Comparison of ENCODE assay signal across 22 mouse cellular contexts in the genomic region with DNA sequence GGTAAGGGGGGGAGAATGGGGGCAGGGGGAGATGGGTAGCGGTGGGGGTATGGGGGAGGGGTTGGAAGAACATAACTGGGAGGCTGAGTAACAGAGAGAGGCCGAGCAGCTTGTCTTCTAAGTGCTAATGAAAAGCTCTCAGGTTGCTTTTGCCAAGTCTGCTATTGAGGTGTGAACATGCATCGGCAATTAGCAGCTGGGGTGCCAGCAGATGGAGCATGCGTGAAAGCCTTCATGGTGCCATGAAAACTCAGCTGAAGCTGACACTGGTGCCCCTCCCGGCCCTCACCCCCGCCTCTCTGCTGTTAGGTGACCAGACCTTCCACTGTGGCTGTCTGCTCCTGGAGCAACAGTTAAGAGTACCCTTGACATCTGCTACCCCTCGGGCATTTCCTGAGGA. TPM values are rescaled to one million over a fixed set of nuclear protein-coding genes. Genes with fewer than 3 reads are reported as not detected.
DNase-seq lines count a peak whose midpoint lies in the region; ATAC-seq and TF ChIP-seq lines count a peak whose summit lies in the region.
"Had no signal": no experiment of that assay in that cellular context is flagged by ENCODE, and none has a peak within 500 bp of the region (broad histone marks: within the 10 kb centered on the region; RNA-seq: fewer than 3 reads in every experiment).

No protein-coding gene starts in this region.

- peak; percentile 34; the same call in 1 of the 2 replicates for ATAC-seq in frontal cortex, adult (ENCODE audit: low TSS enrichment)
- ATAC-seq in midbrain, embryonic 14.5 days (ENCODE audit: low FRiP score, low TSS enrichment), result no peak
- peak; percentile 72 for ATAC-seq in forebrain, postnatal 0 days
- ATAC-seq: hindbrain, embryonic 16.5 days; liver, postnatal 0 days had no signal

- H3K36me3 ChIP-seq in midbrain, embryonic 14.5 days (ENCODE audit: control insufficient read depth, insufficient read depth, low read length), result no peaks in the 10 kb centered on the region
- no peaks in the 10 kb centered on the region for H3K36me3 ChIP-seq in midbrain, embryonic 10.5 days
- no peaks in the 10 kb centered on the region for H3K36me3 ChIP-seq in forebrain, postnatal 0 days (ENCODE audit: insufficient read depth)
- H3K36me3 ChIP-seq in embryonic facial prominence, embryonic 10.5 days (replicated peaks), result no peaks in the 10 kb centered on the region
- H3K36me3 ChIP-seq: heart, embryonic 13.5 days had no signal

- peak; percentile 36; the same call in 1 of the 2 replicates for TF ChIP-seq CTCF in forebrain, postnatal 0 days (IDR thresholded peaks at IDR 0.05; ENCODE audit: low read depth)

- H3K9me3 ChIP-seq in midbrain, embryonic 14.5 days (ENCODE audit: control insufficient read depth, low read length), result no peaks in the 10 kb centered on the region
- H3K9me3 ChIP-seq in midbrain, embryonic 10.5 days (replicated peaks), result no peaks in the 10 kb centered on the region
- no peaks in the 10 kb centered on the region for H3K9me3 ChIP-seq in forebrain, postnatal 0 days (ENCODE audit: low read length)
- no peaks in the 10 kb centered on the region for H3K9me3 ChIP-seq in embryonic facial prominence, embryonic 10.5 days
- H3K9me3 ChIP-seq: heart, embryonic 13.5 days had no signal

- no peaks in the 10 kb centered on the region for H3K27me3 ChIP-seq in midbrain, embryonic 14.5 days (ENCODE audit: control insufficient read depth, insufficient read depth, low read length)
- H3K27me3 ChIP-seq in midbrain, embryonic 10.5 days (ENCODE audit: low read depth, poor library complexity, severe bottlenecking), result peaks cover 8% of the 10 kb centered on the region
- H3K27me3 ChIP-seq in forebrain, postnatal 0 days (ENCODE audit: insufficient read depth, low read length), result no peaks in the 10 kb centered on the region
- no peaks in the 10 kb centered on the region; the same call in 1 of the 2 replicates for H3K27me3 ChIP-seq in embryonic facial prominence, embryonic 10.5 days (replicated peaks; ENCODE audit: low read depth, poor library complexity, severe bottlenecking)

- no peak overlapping the region for H3K9ac ChIP-seq in midbrain, embryonic 14.5 days (replicated peaks; ENCODE audit: low read length)
- no peak overlapping the region for H3K9ac ChIP-seq in forebrain, postnatal 0 days
- H3K9ac ChIP-seq: heart, embryonic 13.5 days; liver, postnatal 0 days had no signal

- 82% methylated on average over 7 of the region's 7 CpGs for WGBS in midbrain, embryonic 14.5 days
- WGBS in midbrain, embryonic 10.5 days, result 65% methylated on average over 7 of the region's 7 CpGs
- 29% methylated on average over 7 of the region's 7 CpGs for WGBS in forebrain, postnatal 0 days
- WGBS in embryonic facial prominence, embryonic 10.5 days, result 72% methylated on average over 7 of the region's 7 CpGs

- no peaks in the 10 kb centered on the region for H3K4me1 ChIP-seq in midbrain, embryonic 14.5 days (ENCODE audit: control insufficient read depth, insufficient read depth, low read length)
- H3K4me1 ChIP-seq in midbrain, embryonic 10.5 days, result peaks cover 8% of the 10 kb centered on the region
- peaks cover 3% of the 10 kb centered on the region; the same call in 1 of the 2 replicates for H3K4me1 ChIP-seq in forebrain, postnatal 0 days (ENCODE audit: insufficient read depth)
- peaks cover 13% of the 10 kb centered on the region for H3K4me1 ChIP-seq in embryonic facial prominence, embryonic 10.5 days
- H3K4me1 ChIP-seq: heart, embryonic 13.5 days had no signal

- no peak overlapping the region for H3K4me3 ChIP-seq in midbrain, embryonic 14.5 days (replicated peaks; ENCODE audit: low read depth, low read length)
- no peak overlapping the region for H3K4me3 ChIP-seq in midbrain, embryonic 10.5 days
- H3K4me3 ChIP-seq in forebrain, postnatal 0 days (ENCODE audit: low read depth, low read length), result no peak overlapping the region
- H3K4me3 ChIP-seq in embryonic facial prominence, embryonic 10.5 days, result no peak overlapping the region
- H3K4me3 ChIP-seq: heart, embryonic 13.5 days had no signal

- no peak for DNase-seq in frontal cortex, postnatal 25 days (ENCODE audit: low spot score in 2 of 2)
- DNase-seq in midbrain, embryonic 14.5 days, result peak; percentile 27
- no peak for DNase-seq in midbrain, embryonic 10.5 days (ENCODE audit: low spot score)
- peak; percentile 88 for DNase-seq in forebrain, postnatal 0 days
- peak; percentile 51 for DNase-seq in telencephalon, adult 2 months (ENCODE audit: low read depth, low spot score)
- no peak for DNase-seq in gastrocnemius, postnatal 36 days
- DNase-seq in embryonic facial prominence, embryonic 10.5 days (ENCODE audit: low spot score), result no peak
- DNase-seq: adrenal gland, postnatal 10 days; cerebellum, adult 9-10 months; heart, postnatal 36 days; kidney, adult 18-20 months; kidney, postnatal 10 days; liver; liver, postnatal 0 days; lung, postnatal 14 days; retina, postnatal 1 day; thymus, postnatal 36 days had no signal

- intact Hi-C loops in gastrocnemius, postnatal 36 days (cut with DNase I), result no loop called here

- H3K27ac ChIP-seq in midbrain, embryonic 14.5 days (replicated peaks; ENCODE audit: low read depth, low read length), result no peak overlapping the region
- no peak overlapping the region for H3K27ac ChIP-seq in midbrain, embryonic 10.5 days (replicated peaks)
- peak overlapping the region; percentile 50 for H3K27ac ChIP-seq in forebrain, postnatal 0 days (ENCODE audit: low read depth, low read length)
- no peak overlapping the region for H3K27ac ChIP-seq in embryonic facial prominence, embryonic 10.5 days (replicated peaks)
- H3K27ac ChIP-seq: heart, embryonic 13.5 days; stomach, postnatal 0 days had no signal

- no peak overlapping the region for H3K4me2 ChIP-seq in midbrain, embryonic 14.5 days (ENCODE audit: low read length)
- no peak overlapping the region for H3K4me2 ChIP-seq in forebrain, postnatal 0 days (ENCODE audit: low read depth)
- H3K4me2 ChIP-seq: heart, embryonic 13.5 days had no signal

RNA-seq across cellular contexts. Expression of a gene that starts 23.4 kb away (rescaled TPM):
- polyA plus RNA-seq in midbrain, embryonic 14.5 days (2014; fragmentation: Nextera tagmentation; extraction: Ambion mirVana), result 10.3 and 10.8 TPM in 2 replicates
- 6.9 and 7.0 TPM in 2 replicates for polyA plus RNA-seq in midbrain, embryonic 10.5 days (2016; fragmentation: Nextera tagmentation; extraction: Ambion mirVana)
- 23.1 and 23.6 TPM in 2 replicates for total RNA-seq in forebrain, postnatal 0 days (2014; rRNA removed)
- 8.6 and 9.9 TPM in 2 replicates for polyA plus RNA-seq in forebrain, postnatal 0 days (2015; fragmentation: Nextera tagmentation; extraction: Ambion mirVana)
- 1 to 10 TPM; 3.5 to 3.8 TPM for total RNA-seq in gastrocnemius, postnatal 36 days (2021)
- 6.4 and 6.6 TPM in 2 replicates for polyA plus RNA-seq in embryonic facial prominence, embryonic 10.5 days (2016; fragmentation: Nextera tagmentation; extraction: Ambion mirVana)

RNA-seq across cellular contexts. Expression of a gene that starts 23.4 kb away (rescaled TPM):
- polyA plus RNA-seq in midbrain, embryonic 14.5 days (2014; fragmentation: Nextera tagmentation; extraction: Ambion mirVana), result 61.1 and 75.4 TPM in 2 replicates
- polyA plus RNA-seq in midbrain, embryonic 10.5 days (2016; fragmentation: Nextera tagmentation; extraction: Ambion mirVana), result 86.0 and 88.9 TPM in 2 replicates
- 13.4 and 21.4 TPM in 2 replicates for total RNA-seq in forebrain, postnatal 0 days (2014; rRNA removed)
- 94.5 and 112 TPM in 2 replicates for polyA plus RNA-seq in forebrain, postnatal 0 days (2015; fragmentation: Nextera tagmentation; extraction: Ambion mirVana)
- total RNA-seq in gastrocnemius, postnatal 36 days (2021), result 10 to 100 TPM; 59.0 to 77.3 TPM
- 71.5 and 72.5 TPM in 2 replicates for polyA plus RNA-seq in embryonic facial prominence, embryonic 10.5 days (2016; fragmentation: Nextera tagmentation; extraction: Ambion mirVana)

RNA-seq across cellular contexts. Expression of a gene that starts 23.7 kb away (rescaled TPM):
- polyA plus RNA-seq in midbrain, embryonic 14.5 days (2014; fragmentation: Nextera tagmentation; extraction: Ambion mirVana), result 35.8 and 35.9 TPM in 2 replicates
- polyA plus RNA-seq in midbrain, embryonic 10.5 days (2016; fragmentation: Nextera tagmentation; extraction: Ambion mirVana), result 17.2 and 18.1 TPM in 2 replicates
- 42.9 and 47.9 TPM in 2 replicates for total RNA-seq in forebrain, postnatal 0 days (2014; rRNA removed)
- 9.1 and 16.3 TPM in 2 replicates for polyA plus RNA-seq in forebrain, postnatal 0 days (2015; fragmentation: Nextera tagmentation; extraction: Ambion mirVana)
- 10 to 100 TPM in 1 of 2 experiments, 1 to 10 TPM in 1; 8.2 to 10.9 TPM for total RNA-seq in gastrocnemius, postnatal 36 days (2021)
- polyA plus RNA-seq in embryonic facial prominence, embryonic 10.5 days (2016; fragmentation: Nextera tagmentation; extraction: Ambion mirVana), result 17.9 and 20.7 TPM in 2 replicates

RNA-seq across cellular contexts. Expression of a gene that starts 27.7 kb away (rescaled TPM):
- 2.0 and 3.0 TPM in 2 replicates for polyA plus RNA-seq in midbrain, embryonic 14.5 days (2014; fragmentation: Nextera tagmentation; extraction: Ambion mirVana)
- 4.2 and 4.4 TPM in 2 replicates for polyA plus RNA-seq in midbrain, embryonic 10.5 days (2016; fragmentation: Nextera tagmentation; extraction: Ambion mirVana)
- 2.0 and 2.6 TPM in 2 replicates for total RNA-seq in forebrain, postnatal 0 days (2014; rRNA removed)
- polyA plus RNA-seq in forebrain, postnatal 0 days (2015; fragmentation: Nextera tagmentation; extraction: Ambion mirVana), result 6.6 and 8.2 TPM in 2 replicates
- under 1 TPM in 1 of 2 experiments, not detected in 1; 0.10 TPM for total RNA-seq in gastrocnemius, postnatal 36 days (2021)
- 1.2 and 1.4 TPM in 2 replicates for polyA plus RNA-seq in embryonic facial prominence, embryonic 10.5 days (2016; fragmentation: Nextera tagmentation; extraction: Ambion mirVana)
- total RNA-seq: neutrophil, adult 5-6 weeks had no signal

RNA-seq across cellular contexts. Expression of a gene that starts 46.9 kb away (rescaled TPM):
- 4.5 and 5.8 TPM in 2 replicates for polyA plus RNA-seq in midbrain, embryonic 14.5 days (2014; fragmentation: Nextera tagmentation; extraction: Ambion mirVana)
- polyA plus RNA-seq in midbrain, embryonic 10.5 days (2016; fragmentation: Nextera tagmentation; extraction: Ambion mirVana), result 1.7 and 2.5 TPM in 2 replicates
- 22.0 and 41.8 TPM in 2 replicates for total RNA-seq in forebrain, postnatal 0 days (2014; rRNA removed)
- 9.2 and 15.4 TPM in 2 replicates for polyA plus RNA-seq in forebrain, postnatal 0 days (2015; fragmentation: Nextera tagmentation; extraction: Ambion mirVana)
- total RNA-seq in gastrocnemius, postnatal 36 days (2021), result 10 to 100 TPM; 15.1 to 18.0 TPM
- polyA plus RNA-seq in embryonic facial prominence, embryonic 10.5 days (2016; fragmentation: Nextera tagmentation; extraction: Ambion mirVana), result 3.4 and 3.5 TPM in 2 replicates

Comparison
In these comparisons a context has a peak if more than half of its experiments do, and no peak if none do; other contexts are left out.
1. DNase-seq: peak in midbrain, embryonic 14.5 days (single experiment), forebrain, postnatal 0 days (single experiment) and telencephalon, adult 2 months (single experiment); none in frontal cortex, postnatal 25 days (0 of 2), midbrain, embryonic 10.5 days (single experiment), gastrocnemius, postnatal 36 days (0 of 2) and embryonic facial prominence, embryonic 10.5 days (single experiment).